Mouse (Mus musculus) neural tube, embryonic 15.5 days (tissue): ENCODE data around the gene Fut7. TPM values are rescaled to one million over a fixed set of nuclear protein-coding genes. Genes with fewer than 3 reads are reported as not detected.

Source experiments
- ATAC-seq: fragments of 200-750 bp; cut with Nextera tagmentation; 2 replicates; pipeline ENCODE4 v1.8.0; 2017; ENCODE audit warnings: mild to moderate bottlenecking, moderate TSS enrichment, moderate library complexity; ENCODE audit not compliant: low FRiP score
- H3K27ac ChIP-seq: fragments of 300-500 bp; sonication (generic); replicated peaks from 2 replicates; pipeline ENCODE4 v1.5.1; 2015; ENCODE audit warnings: mild to moderate bottlenecking, inconsistent platforms
- H3K27me3 ChIP-seq: fragments of 300-500 bp; sonication (generic); replicated peaks from 2 replicates; pipeline ENCODE4 v1.6.1; 2015; ENCODE audit warnings: inconsistent platforms
- H3K36me3 ChIP-seq: fragments of 300-500 bp; sonication (generic); 2 replicates; pipeline ENCODE4 v1.6.1; 2015; ENCODE audit warnings: inconsistent platforms
- H3K4me1 ChIP-seq: fragments of 300-500 bp; sonication (generic); 2 replicates; pipeline ENCODE4 v1.6.1; 2015; ENCODE audit warnings: inconsistent platforms
- H3K4me2 ChIP-seq: fragments of 300-500 bp; sonication (generic); 2 replicates; pipeline ENCODE4 v1.6.1; 2015; ENCODE audit warnings: inconsistent platforms, mild to moderate bottlenecking, moderate library complexity
- H3K4me3 ChIP-seq: fragments of 300-500 bp; sonication (generic); replicated peaks from 2 replicates; pipeline ENCODE4 v1.5.1; 2015; ENCODE audit warnings: mild to moderate bottlenecking, inconsistent platforms
- H3K9ac ChIP-seq: fragments of 300-500 bp; sonication (generic); replicated peaks from 2 replicates; pipeline ENCODE4 v1.6.1; 2015; ENCODE audit warnings: mild to moderate bottlenecking, inconsistent platforms
- H3K9me3 ChIP-seq: fragments of 300-500 bp; sonication (generic); replicated peaks from 2 replicates; pipeline ENCODE4 v1.6.1; 2016; ENCODE audit warnings: inconsistent platforms
- WGBS: fragments of 180-500 bp; shearing (Covaris S2); methylation state at CpG from one replicate; pipeline ENCODE4 v1.1.7; 2015; ENCODE audit warnings: mixed read lengths; 5-methylcytosine and 5-hydroxymethylcytosine counted together
- polyA plus RNA-seq: library from polyadenylated mRNA; unstranded; fragments of >200 nt; fragmentation: Nextera tagmentation; extraction: Ambion mirVana; gene quantifications from 2 replicates; pipeline ENCODE4 v1.2.1, GENCODE M21; 2015

The Fut7 gene
- 0.13 and 0.38 TPM in 2 replicates for polyA plus RNA-seq

DNA sequence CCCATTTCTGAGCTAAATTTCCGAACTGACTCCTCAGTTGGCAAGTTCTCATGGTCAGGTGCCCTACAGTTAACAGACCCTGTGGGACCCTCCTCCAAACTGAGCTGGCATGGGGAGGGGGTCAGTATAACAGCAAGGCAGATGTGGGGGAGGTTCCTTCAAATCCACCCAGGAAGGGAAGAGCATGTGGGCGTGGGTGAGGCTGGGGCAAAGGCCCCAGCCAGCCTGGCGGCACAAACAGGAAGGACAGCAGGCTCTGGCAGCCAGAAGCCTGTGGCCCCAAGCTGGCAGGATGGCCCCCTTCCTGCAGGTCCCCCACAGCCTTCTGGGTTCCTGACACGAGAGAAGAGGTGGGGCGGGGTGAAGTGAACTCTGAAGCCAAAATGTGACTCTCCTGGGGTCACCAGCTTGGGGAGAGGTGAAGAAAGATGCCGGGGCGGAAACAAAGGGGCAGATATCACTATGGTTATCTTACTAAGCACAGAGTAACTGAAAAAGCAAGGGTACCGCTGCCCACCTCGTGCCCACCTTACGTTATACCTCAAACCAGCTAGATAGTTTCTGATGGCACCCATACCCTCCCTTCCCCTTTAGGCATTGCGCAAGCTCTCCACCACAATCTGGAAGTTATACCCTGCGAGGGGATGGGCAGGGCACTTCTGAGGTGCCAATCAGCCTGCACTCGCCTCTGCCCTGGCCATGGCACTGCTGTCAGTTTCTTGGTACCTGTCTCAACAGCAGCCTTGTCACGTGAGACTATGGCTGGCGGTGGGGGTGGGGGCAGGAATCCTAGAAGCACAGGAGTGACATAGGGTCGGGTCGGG lies at the start of gene Fut7:
Fut7 (plus strand) TSS at position 681 of the 824 bp plus-strand sequence.
- H3K9ac ChIP-seq, result no peak within 1 kb of the TSS
- H3K36me3 ChIP-seq, result no peaks in the 10 kb centered on the region
- no peaks in the 10 kb centered on the region for H3K9me3 ChIP-seq
- no peak within 1 kb of the TSS for H3K4me2 ChIP-seq
- peaks cover 21% of the 10 kb centered on the region for H3K27me3 ChIP-seq
- H3K4me1 ChIP-seq, result peaks cover 3% of the 10 kb centered on the region; the same call in 1 of the 2 replicates
- ATAC-seq, result no peak
- no peak within 1 kb of the TSS for H3K27ac ChIP-seq
- WGBS, result 75% methylated on average over 17 of the region's 17 CpGs
- H3K4me3 ChIP-seq, result no peak within 1 kb of the TSS

DNA sequence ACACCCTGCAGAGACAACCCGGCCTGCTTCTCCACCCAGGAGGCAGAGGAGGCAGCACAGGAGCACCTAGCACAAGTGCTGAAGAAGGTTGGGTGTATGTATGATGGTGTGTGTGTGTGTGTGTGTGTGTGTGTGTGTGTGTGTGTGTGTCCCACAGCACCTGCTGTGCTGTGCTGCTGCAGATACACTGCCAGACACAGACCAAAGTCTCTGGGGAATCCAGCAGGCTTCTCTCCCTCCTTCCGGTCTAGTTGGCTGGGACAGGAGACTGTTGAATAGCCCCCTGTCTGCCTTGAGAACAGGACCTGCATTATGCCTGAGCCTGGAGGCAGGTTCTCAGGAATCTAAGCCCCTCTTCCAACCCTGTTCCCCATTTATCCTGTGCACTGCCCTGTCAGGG lies 49.6 kb upstream of the Fut7 start:
- no peak for ATAC-seq

DNA sequence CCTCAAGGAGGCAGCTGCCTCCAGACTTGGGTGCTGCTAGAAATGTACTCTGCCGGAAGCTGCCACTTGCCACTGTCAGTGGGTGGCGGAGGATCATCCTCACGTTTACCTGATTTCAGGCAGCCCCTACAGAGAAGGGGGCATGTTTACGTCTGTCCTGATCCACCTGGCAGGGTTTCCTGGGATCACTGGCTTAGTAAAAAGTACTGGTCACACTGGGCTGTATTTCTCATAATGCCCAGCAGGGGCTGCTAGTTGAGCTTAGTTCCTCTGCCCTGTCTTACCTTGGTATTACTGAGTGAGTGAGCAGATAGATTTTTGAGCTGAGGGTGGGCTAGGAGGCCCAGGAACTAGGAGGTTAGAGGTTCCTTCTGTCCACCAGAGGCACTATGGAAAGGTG lies 46.5 kb upstream of the Fut7 start:
- Histone ChIP-seq H3K4me1 (peaks cover 17% of the 10 kb centered on the region), H3K9me3 (no peaks in the 10 kb centered on the region), H3K9ac (no peak overlapping the region), H3K36me3 (no peaks in the 10 kb centered on the region), H3K27ac (no peak overlapping the region), H3K4me3 (no peak overlapping the region), H3K4me2 (no peak overlapping the region), H3K27me3 (peaks cover 7% of the 10 kb centered on the region)
- 64% methylated on average over 4 of the region's 4 CpGs for WGBS
- ATAC-seq, result no peak

More for the DNA sequence above, 49.6 kb upstream of the Fut7 start:
- H3K9ac ChIP-seq, result peak overlapping the region; percentile 61; the same call in 1 of the 2 replicates
- H3K27me3 ChIP-seq, result peaks cover 8% of the 10 kb centered on the region
- H3K4me2 ChIP-seq, result peak overlapping the region; percentile 99
- WGBS, result 19% methylated on average over 2 of the region's 2 CpGs
- H3K9me3 ChIP-seq, result no peaks in the 10 kb centered on the region
- peak overlapping the region; percentile 70 for H3K4me3 ChIP-seq
- no peak overlapping the region for H3K27ac ChIP-seq
- no peaks in the 10 kb centered on the region for H3K36me3 ChIP-seq
- H3K4me1 ChIP-seq, result peaks cover 18% of the 10 kb centered on the region

DNA sequence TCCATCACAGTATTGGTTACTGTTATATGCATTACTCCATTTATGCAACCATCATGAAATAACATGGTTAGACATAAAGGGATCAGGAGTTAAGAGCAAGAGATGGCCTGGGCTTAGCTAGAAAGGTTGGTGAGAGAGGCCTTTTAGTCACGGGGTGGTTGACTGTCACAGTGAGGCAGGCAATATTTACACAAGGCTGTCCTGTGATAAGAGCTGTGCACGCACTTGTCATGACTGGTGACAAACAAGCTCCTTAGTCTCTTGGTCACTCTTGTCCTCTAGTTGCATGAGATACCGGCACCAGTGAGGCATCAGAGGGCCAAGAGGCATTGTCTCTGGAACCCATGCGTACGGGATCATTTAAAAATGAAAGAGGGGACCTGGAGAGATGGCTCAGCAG lies 38.6 kb upstream of the Fut7 start:
- H3K4me2 ChIP-seq, result no peak overlapping the region
- WGBS, result 76% methylated on average over 5 of the region's 5 CpGs
- ATAC-seq, result no peak
- no peaks in the 10 kb centered on the region for H3K9me3 ChIP-seq
- H3K4me1 ChIP-seq, result no peaks in the 10 kb centered on the region
- no peak overlapping the region for H3K9ac ChIP-seq
- H3K36me3 ChIP-seq, result no peaks in the 10 kb centered on the region
- no peak overlapping the region for H3K4me3 ChIP-seq
- no peak overlapping the region for H3K27ac ChIP-seq
- H3K27me3 ChIP-seq, result peaks cover 6% of the 10 kb centered on the region; the same call in 1 of the 2 replicates

DNA sequence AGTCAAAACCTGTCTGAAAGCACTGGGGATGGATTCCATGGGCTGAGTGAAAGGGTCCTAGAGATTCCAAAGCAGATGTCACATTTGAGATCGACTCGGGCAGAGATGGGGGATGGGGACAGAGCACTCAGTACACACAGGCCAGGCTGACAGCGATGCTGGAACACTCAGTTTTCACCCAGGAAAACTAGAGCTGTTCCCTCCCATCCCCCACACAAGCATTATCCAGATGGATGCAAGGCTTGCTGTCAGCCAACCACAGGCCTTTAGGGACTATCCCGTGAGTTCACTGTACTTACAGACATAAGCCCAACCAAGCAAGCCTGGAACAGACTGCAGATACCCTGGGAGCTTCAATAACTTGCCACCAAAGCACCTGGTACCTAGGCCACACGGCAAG lies 31.8 kb upstream of the Fut7 start:
- no peak for ATAC-seq
- WGBS, result 61% methylated on average over 5 of the region's 5 CpGs

DNA sequence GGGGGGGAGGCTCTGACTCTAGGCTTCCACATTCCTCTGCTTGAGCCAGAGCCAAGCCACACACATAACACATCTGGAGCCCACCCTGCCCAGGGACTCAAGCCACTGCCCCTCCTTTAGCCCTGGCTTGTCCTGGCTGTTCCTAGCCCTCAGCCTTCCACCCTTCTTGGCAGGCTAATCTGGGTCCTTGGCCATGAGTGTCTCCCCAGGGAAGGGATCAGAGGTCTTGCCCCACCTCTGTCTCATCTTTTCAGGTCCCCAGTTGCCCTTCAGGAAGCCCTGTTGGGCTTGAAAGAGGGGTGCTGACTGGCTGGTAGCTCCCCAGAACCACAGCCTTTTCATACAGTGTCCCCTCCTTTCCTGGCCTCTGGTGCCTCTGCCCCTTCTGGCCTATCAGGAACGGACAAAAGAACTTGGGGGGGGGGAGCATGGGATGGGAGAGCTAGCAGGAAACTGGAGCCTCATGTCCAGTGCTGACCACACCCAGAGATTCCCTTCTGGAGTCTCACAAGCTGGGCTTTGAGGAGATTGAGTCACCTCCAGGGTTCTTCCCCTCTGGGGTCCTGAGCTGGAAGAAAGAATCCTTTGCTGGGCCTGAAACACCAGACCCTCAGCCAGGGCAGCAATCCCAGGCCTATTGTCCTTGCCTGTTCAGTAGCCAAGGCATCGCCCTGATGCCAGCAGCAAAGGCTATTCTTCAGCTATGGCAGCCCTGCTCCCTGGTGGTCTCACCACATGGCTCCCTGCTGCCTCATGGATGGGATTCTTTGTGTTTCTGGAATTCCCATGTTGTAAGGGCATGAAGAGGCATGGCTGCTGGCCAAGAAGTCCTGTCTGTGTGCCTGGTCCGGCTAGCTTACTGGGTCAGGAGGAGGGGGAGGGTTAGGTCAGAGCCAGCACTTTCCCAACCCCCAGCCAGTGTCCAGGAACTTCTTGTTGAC lies 28.5 kb upstream of the Fut7 start:
- H3K4me2 ChIP-seq, result no peak overlapping the region
- H3K27ac ChIP-seq, result no peak overlapping the region; the same call in 1 of the 2 replicates
- 30% methylated on average over 3 of the region's 3 CpGs for WGBS
- no peaks in the 10 kb centered on the region for H3K9me3 ChIP-seq
- no peaks in the 10 kb centered on the region for H3K36me3 ChIP-seq
- ATAC-seq, result peak; percentile 73
- no peak overlapping the region for H3K9ac ChIP-seq
- H3K4me1 ChIP-seq, result peaks cover 15% of the 10 kb centered on the region
- H3K27me3 ChIP-seq, result peaks cover 63% of the 10 kb centered on the region
- no peak overlapping the region for H3K4me3 ChIP-seq

More for the DNA sequence above, 31.8 kb upstream of the Fut7 start:
- no peak overlapping the region for H3K4me2 ChIP-seq
- H3K4me1 ChIP-seq, result peaks cover 13% of the 10 kb centered on the region
- H3K27me3 ChIP-seq, result peaks cover 34% of the 10 kb centered on the region
- no peak overlapping the region for H3K4me3 ChIP-seq
- H3K36me3 ChIP-seq, result no peaks in the 10 kb centered on the region
- no peaks in the 10 kb centered on the region for H3K9me3 ChIP-seq
- no peak overlapping the region for H3K9ac ChIP-seq
- H3K27ac ChIP-seq, result no peak overlapping the region

DNA sequence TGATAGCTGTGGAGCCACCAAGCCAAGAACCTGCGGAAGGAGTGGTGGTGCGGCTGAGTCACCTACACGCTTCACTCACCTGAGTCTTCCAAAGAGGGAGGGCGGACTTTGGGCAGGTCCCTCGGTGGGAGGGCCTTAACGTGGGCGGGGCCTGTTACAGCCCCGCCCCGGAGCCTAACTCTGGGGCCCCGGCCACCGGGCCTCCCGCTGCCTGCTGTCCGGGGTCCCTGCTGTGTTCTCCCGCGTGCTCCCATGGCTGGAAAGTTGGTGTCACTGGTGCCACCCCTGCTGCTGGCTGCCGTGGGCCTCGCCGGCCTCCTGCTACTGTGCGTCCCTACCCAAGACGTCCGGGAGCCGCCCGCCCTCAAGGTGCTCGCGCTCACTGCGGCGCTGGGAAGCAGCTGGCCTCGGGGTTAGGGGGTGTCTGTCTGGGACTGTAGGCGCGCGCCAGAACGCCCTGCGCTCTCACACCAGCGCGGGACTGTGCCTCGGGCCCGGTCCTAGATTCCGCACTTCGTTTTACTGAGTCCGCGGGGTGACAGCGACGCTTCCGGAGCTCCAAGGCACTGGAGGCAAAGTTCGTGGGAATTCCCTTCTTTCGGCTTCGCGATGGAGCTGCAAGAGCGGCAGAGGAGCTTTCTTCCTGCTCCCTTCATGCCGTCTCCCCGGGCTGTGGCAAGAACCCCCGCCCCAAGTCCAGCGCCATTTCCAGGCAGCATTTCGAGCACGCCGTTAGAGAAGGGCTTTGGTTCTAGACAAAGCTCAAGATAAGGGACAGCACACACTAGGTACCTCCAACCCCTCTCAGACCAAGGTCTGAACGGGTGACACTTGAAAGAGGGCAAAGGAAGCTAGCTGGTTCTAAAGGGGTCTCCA lies 27.1 kb upstream of the Fut7 start, which contains the start of gene Entpd2:
Entpd2 (plus strand) TSS at position 154 of the 876 bp plus-strand sequence.
- Histone ChIP-seq H3K36me3 (no peaks in the 10 kb centered on the region), H3K27ac (no peak within 1 kb of the TSS), H3K9me3 (no peaks in the 10 kb centered on the region), H3K4me1 (peaks cover 24% of the 10 kb centered on the region), H3K9ac (peak within 1 kb of the TSS; percentile 21; the same call in 1 of the 2 replicates), H3K4me2 (peak within 1 kb of the TSS; percentile 67), H3K4me3 (peak within 1 kb of the TSS; percentile 38), H3K27me3 (peaks cover 69% of the 10 kb centered on the region)
- no peak for ATAC-seq
- WGBS, result 1% methylated on average over 57 of the region's 57 CpGs

DNA sequence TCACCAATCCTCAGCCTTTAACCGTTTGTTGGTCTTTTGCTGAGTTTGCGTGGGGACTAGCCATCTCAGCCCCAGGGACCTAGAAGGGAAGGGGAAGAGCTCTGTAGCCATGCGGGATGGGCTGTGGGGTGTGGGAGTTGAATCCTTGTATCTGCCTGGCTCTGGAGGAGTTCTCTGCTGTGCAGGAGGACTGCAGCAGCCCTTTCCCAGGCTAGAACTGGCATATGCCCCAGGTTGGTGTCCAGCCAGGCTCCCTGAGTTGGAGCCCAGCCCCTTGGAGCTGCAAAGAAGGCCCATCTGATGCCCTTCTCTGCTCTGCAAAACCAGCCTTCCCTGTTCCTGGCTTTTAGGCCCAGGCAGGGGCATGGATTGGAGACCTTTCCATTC lies 26.5 kb upstream of the Fut7 start:
- no peak for ATAC-seq
- Histone ChIP-seq H3K27me3 (peaks cover 69% of the 10 kb centered on the region), H3K9me3 (no peaks in the 10 kb centered on the region), H3K4me1 (peaks cover 24% of the 10 kb centered on the region), H3K4me2 (peak overlapping the region; percentile 67), H3K4me3 (peak overlapping the region; percentile 38), H3K27ac (no peak overlapping the region), H3K36me3 (no peaks in the 10 kb centered on the region), H3K9ac (no peak overlapping the region)
- 31% methylated on average over 3 of the region's 3 CpGs for WGBS

DNA sequence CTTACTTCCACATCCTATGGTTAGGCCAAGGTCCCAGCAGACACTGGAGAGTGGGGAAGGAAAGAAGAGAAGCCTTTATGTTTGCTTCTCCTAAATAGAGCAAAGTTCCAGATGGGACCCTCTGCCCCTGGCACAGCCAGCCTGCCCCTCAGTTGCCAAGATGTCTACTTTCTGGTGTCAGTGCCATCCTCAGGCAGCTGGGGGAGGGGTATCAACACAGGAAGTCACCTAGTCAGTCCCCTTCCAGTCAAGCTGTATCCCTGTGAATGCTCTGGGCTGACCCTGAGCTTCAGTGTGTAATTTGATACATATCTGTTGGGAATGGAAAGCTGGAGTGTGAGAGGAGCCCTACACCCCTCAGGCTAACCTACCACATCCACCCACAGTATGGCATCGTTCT lies 26.1 kb upstream of the Fut7 start:
- H3K27me3 ChIP-seq, result peaks cover 69% of the 10 kb centered on the region

DNA sequence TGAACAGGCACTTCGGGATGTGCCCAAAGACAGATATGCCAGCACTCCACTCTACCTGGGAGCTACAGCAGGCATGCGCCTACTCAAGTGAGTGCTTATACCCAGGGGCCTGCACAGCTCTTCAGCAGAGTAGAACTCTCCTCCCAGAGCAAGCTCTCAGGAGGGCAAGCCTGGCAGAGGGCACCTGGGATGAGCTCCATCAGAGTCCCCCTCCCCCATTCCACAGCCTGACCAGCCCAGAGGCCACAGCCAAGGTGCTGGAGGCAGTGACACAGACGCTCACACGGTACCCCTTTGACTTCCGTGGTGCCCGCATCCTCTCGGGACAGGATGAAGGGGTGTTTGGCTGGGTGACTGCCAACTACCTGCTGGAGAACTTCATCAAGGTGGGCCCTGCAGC lies 25.0 kb upstream of the Fut7 start:
- Histone ChIP-seq H3K4me3 (no peak overlapping the region), H3K4me2 (no peak overlapping the region), H3K27ac (no peak overlapping the region), H3K27me3 (peaks cover 69% of the 10 kb centered on the region), H3K9ac (no peak overlapping the region), H3K9me3 (no peaks in the 10 kb centered on the region), H3K36me3 (no peaks in the 10 kb centered on the region), H3K4me1 (peaks cover 33% of the 10 kb centered on the region)
- ATAC-seq, result no peak
- WGBS, result 92% methylated on average over 7 of the region's 7 CpGs

More for the DNA sequence above, 26.1 kb upstream of the Fut7 start:
- Histone ChIP-seq H3K9ac (no peak overlapping the region), H3K36me3 (no peaks in the 10 kb centered on the region), H3K27ac (no peak overlapping the region), H3K4me2 (peak overlapping the region; percentile 67; the same call in 1 of the 2 replicates), H3K4me1 (peaks cover 25% of the 10 kb centered on the region), H3K4me3 (no peak overlapping the region), H3K9me3 (no peaks in the 10 kb centered on the region)
- 82% methylated on average over 1 of the region's 1 CpGs for WGBS
- ATAC-seq, result no peak

DNA sequence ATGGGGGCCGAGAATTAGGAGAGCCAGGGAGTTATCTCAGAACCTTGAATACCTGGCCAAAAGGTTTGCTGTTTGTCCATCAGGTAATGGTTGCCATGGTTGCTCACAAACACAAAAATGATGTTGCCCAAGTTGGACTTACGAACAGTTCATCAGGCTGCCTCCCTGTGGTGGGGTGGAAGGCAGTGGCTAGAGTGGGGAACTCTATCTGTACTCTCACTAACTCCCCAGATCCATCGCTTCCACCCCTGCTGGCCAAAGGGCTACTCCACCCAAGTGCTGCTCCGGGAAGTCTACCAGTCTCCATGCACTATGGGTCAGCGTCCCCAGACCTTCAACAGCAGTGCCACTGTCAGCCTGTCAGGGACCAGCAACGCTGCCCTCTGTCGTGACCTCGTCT lies 24.0 kb upstream of the Fut7 start, which contains the start of gene Npdc1:
Npdc1 (plus strand) TSS at position 301 of the 400 bp plus-strand sequence.
- Histone ChIP-seq H3K9ac (no peak within 1 kb of the TSS), H3K27me3 (peaks cover 61% of the 10 kb centered on the region), H3K36me3 (no peaks in the 10 kb centered on the region), H3K4me3 (no peak within 1 kb of the TSS), H3K4me2 (no peak within 1 kb of the TSS), H3K9me3 (no peaks in the 10 kb centered on the region), H3K27ac (no peak within 1 kb of the TSS), H3K4me1 (peaks cover 37% of the 10 kb centered on the region)
- no peak for ATAC-seq
- 66% methylated on average over 8 of the region's 8 CpGs for WGBS
